Mouse (Mus musculus) CH12.LX (cell line): ENCODE measurements at regions not wholly inside any gene's neighbourhood (a gene's known extent, or its start where the extent isn't known, plus 50 kb on each side); places are given as distances from the start of the nearest gene placed in this dataset.

Experiments used
- DNase-seq: peaks from one replicate; pipeline ENCODE4 v3.0.0-alpha.2; 2013; ENCODE audit errors: extremely low read depth
- H3K27ac ChIP-seq: 2 replicates; pipeline ENCODE4 v1.5.1; 2012; ENCODE audit warnings: low read depth, mild to moderate bottlenecking, control low read depth, moderate library complexity; ENCODE audit not compliant: insufficient read depth
- H3K27me3 ChIP-seq: replicated peaks from 2 replicates; pipeline ENCODE3; 2012; ENCODE audit warnings: inconsistent platforms
- H3K36me3 ChIP-seq, 2 experiments: replicated peaks in 1 of 2; 2 replicates each; pipeline versions ENCODE3 to v1.6.1; 2012; ENCODE audit warnings: inconsistent platforms in 1 of 2, low read length in 1 of 2, mild to moderate bottlenecking in 1 of 2, mixed read lengths in 1 of 2, moderate library complexity in 1 of 2; ENCODE audit not compliant: control insufficient read depth in 1 of 2, insufficient read depth in 1 of 2
- H3K4me1 ChIP-seq, 2 experiments: 2 replicates each; pipeline ENCODE4 v1.6.1; 2012; ENCODE audit warnings: inconsistent platforms in 1 of 2, moderate library complexity in 1 of 2; ENCODE audit not compliant: insufficient read depth in 2 of 2, control insufficient read depth in 1 of 2
- H3K4me2 ChIP-seq: 2 replicates; pipeline ENCODE4 v1.6.1; 2012; ENCODE audit warnings: low read depth, mild to moderate bottlenecking, control low read depth; ENCODE audit not compliant: poor library complexity, insufficient read depth, severe bottlenecking
- H3K4me3 ChIP-seq, 3 experiments: fragments of 150-350 bp in 1 of 3; sonication (generic) in 1 of 3; replicated peaks in 1 of 3; 2 replicates each; pipeline versions ENCODE3 to v1.5.1; 2011 to 2012; ENCODE audit warnings: low read depth in 2 of 3, low read length in 2 of 3, mild to moderate bottlenecking in 2 of 3, moderate library complexity in 2 of 3, control low read depth in 1 of 3, improper control_type of control experiment in 1 of 3, inconsistent platforms in 1 of 3, mixed read lengths in 1 of 3; ENCODE audit not compliant: poor library complexity in 1 of 3
- H3K79me2 ChIP-seq: replicated peaks from 2 replicates; pipeline ENCODE4 v1.6.1; 2012; ENCODE audit warnings: mild to moderate bottlenecking, moderate library complexity; ENCODE audit not compliant: control insufficient read depth, poor library complexity, insufficient read depth, severe bottlenecking; ENCODE audit errors: extremely low read depth
- H3K9ac ChIP-seq: 2 replicates; pipeline ENCODE4 v1.6.1; 2012; ENCODE audit warnings: low read depth, mild to moderate bottlenecking, control low read depth, moderate library complexity; ENCODE audit not compliant: insufficient read depth
- H3K9me3 ChIP-seq: replicated peaks from 2 replicates; pipeline ENCODE3; 2012; ENCODE audit warnings: low read length, inconsistent platforms, mixed read lengths
- BHLHE40 ChIP-seq: IDR thresholded peaks from 2 replicates; pipeline ENCODE4 v1.6.1; 2011; ENCODE audit warnings: mild to moderate bottlenecking, low read depth, low read length, improper control_type of control experiment
- CHD1 ChIP-seq: IDR thresholded peaks from 2 replicates; pipeline ENCODE4 v1.6.1; 2012; ENCODE audit warnings: low read depth, low read length, improper control_type of control experiment, inconsistent platforms
- CHD2 ChIP-seq: IDR thresholded peaks from 2 replicates; pipeline ENCODE4 v1.6.1; 2011; ENCODE audit warnings: low read length, improper control_type of control experiment
- ELF1 ChIP-seq: IDR thresholded peaks from 2 replicates; pipeline ENCODE4 v1.6.1; 2014; ENCODE audit warnings: low read depth, mild to moderate bottlenecking, inconsistent platforms, low read length, improper control_type of control experiment
- EP300 ChIP-seq: IDR thresholded peaks from 2 replicates; pipeline ENCODE4 v1.6.1; 2011; ENCODE audit warnings: low read length, improper control_type of control experiment
- ETS1 ChIP-seq: conservative IDR thresholded peaks from 2 replicates; pipeline ENCODE4 v1.6.1; 2012; ENCODE audit warnings: low read depth, mild to moderate bottlenecking, inconsistent platforms, low read length, improper control_type of control experiment, moderate library complexity
- GABPA ChIP-seq: IDR thresholded peaks from 2 replicates; pipeline ENCODE4 v1.6.1; 2012; ENCODE audit warnings: low read depth, low read length, improper control_type of control experiment, inconsistent platforms; ENCODE audit not compliant: insufficient replicate concordance
- IRF4 ChIP-seq: IDR thresholded peaks from 2 replicates; pipeline ENCODE4 v1.6.1; 2014; ENCODE audit warnings: low read depth, mild to moderate bottlenecking, inconsistent platforms, low read length, improper control_type of control experiment
- JUN ChIP-seq: IDR thresholded peaks from 2 replicates; pipeline ENCODE4 v1.6.1; 2011; ENCODE audit warnings: low read depth, mild to moderate bottlenecking, low read length, improper control_type of control experiment, moderate library complexity; ENCODE audit not compliant: insufficient read depth
- JUND ChIP-seq: conservative IDR thresholded peaks from 2 replicates; pipeline ENCODE4 v1.6.1; 2011; ENCODE audit warnings: low read depth, low read length, improper control_type of control experiment
- KAT2A ChIP-seq: IDR thresholded peaks from 2 replicates; pipeline ENCODE4 v1.6.1; 2012; ENCODE audit warnings: low read length, improper control_type of control experiment, inconsistent platforms; ENCODE audit not compliant: insufficient replicate concordance
- MAFK ChIP-seq: IDR thresholded peaks from 2 replicates; pipeline ENCODE4 v1.6.1; 2011; ENCODE audit warnings: low read length, improper control_type of control experiment; ENCODE audit not compliant: insufficient replicate concordance
- MAX ChIP-seq: IDR thresholded peaks from 2 replicates; pipeline ENCODE4 v1.6.1; 2011; ENCODE audit warnings: low read length, improper control_type of control experiment
- MAZ ChIP-seq: IDR thresholded peaks from 2 replicates; pipeline ENCODE4 v1.6.1; 2012; ENCODE audit warnings: low read depth, mild to moderate bottlenecking, inconsistent platforms, low read length, improper control_type of control experiment, moderate library complexity
- MEF2A ChIP-seq: IDR thresholded peaks from 2 replicates; pipeline ENCODE4 v1.6.1; 2014; ENCODE audit warnings: low read depth, mild to moderate bottlenecking, inconsistent platforms, low read length, improper control_type of control experiment, borderline replicate concordance
- MXI1 ChIP-seq: IDR thresholded peaks from 2 replicates; pipeline ENCODE4 v1.6.1; 2011; ENCODE audit warnings: mild to moderate bottlenecking, low read depth, low read length, improper control_type of control experiment
- MYC ChIP-seq: IDR thresholded peaks from 2 replicates; pipeline ENCODE4 v1.6.1; 2011; ENCODE audit warnings: low read depth, mild to moderate bottlenecking, improper control_type of control experiment, low read length
- NELFE ChIP-seq: IDR thresholded peaks from 2 replicates; pipeline ENCODE4 v1.6.1; 2011; ENCODE audit warnings: low read depth, low read length, improper control_type of control experiment
- POLR2A ChIP-seq: IDR thresholded peaks from 2 replicates; pipeline ENCODE4 v1.6.1; 2011; ENCODE audit warnings: low read depth, mild to moderate bottlenecking, improper control_type of control experiment, low read length
- POLR2AphosphoS2 ChIP-seq: IDR thresholded peaks from 2 replicates; pipeline ENCODE4 v1.6.1; 2011; ENCODE audit warnings: low read depth, low read length, improper control_type of control experiment
- SIN3A ChIP-seq: IDR thresholded peaks from 2 replicates; pipeline ENCODE4 v1.6.1; 2012; ENCODE audit warnings: low read length, improper control_type of control experiment, inconsistent platforms
- SMC3 ChIP-seq: IDR thresholded peaks from 2 replicates; pipeline ENCODE4 v1.6.1; 2011; ENCODE audit warnings: low read depth, low read length, improper control_type of control experiment
- TBP ChIP-seq: conservative IDR thresholded peaks from 2 replicates; pipeline ENCODE4 v1.6.1; 2011; ENCODE audit warnings: low read depth, low read length, improper control_type of control experiment
- TCF12 ChIP-seq: IDR thresholded peaks from 2 replicates; pipeline ENCODE4 v1.6.1; 2014; ENCODE audit warnings: low read depth, mild to moderate bottlenecking, inconsistent platforms, low read length, improper control_type of control experiment
- UBTF ChIP-seq: IDR thresholded peaks from 2 replicates; pipeline ENCODE4 v1.6.1; 2012; ENCODE audit warnings: low read depth, mild to moderate bottlenecking, inconsistent platforms, low read length, improper control_type of control experiment, moderate library complexity
- USF1 ChIP-seq: IDR thresholded peaks from 2 replicates; pipeline ENCODE4 v1.6.1; 2014; ENCODE audit warnings: low read depth, mild to moderate bottlenecking, inconsistent platforms, low read length, improper control_type of control experiment
- USF2 ChIP-seq: conservative IDR thresholded peaks from 2 replicates; pipeline ENCODE4 v1.6.1; 2011; ENCODE audit warnings: low read depth, low read length, improper control_type of control experiment
- ZKSCAN1 ChIP-seq: IDR thresholded peaks from 2 replicates; pipeline ENCODE4 v1.6.1; 2012; ENCODE audit warnings: low read depth, inconsistent platforms, low read length, improper control_type of control experiment, borderline replicate concordance
- ZMIZ1 ChIP-seq: IDR thresholded peaks from 2 replicates; pipeline ENCODE4 v1.6.1; 2012; ENCODE audit warnings: low read depth, mild to moderate bottlenecking, inconsistent platforms, low read length, improper control_type of control experiment
- ZNF384 ChIP-seq: IDR thresholded peaks from 2 replicates; pipeline ENCODE4 v1.6.1; 2012; ENCODE audit warnings: low read depth, low read length, improper control_type of control experiment, inconsistent platforms
- dilution Hi-C: fragments of 300-500 bp; cut with MboI; formaldehyde crosslinking; loops from 2 replicates; pipeline ENCODE4 v1.14.3; 2020; ENCODE audit warnings: low sequenced_read_pairs; ENCODE audit not compliant: extremely low pct_unique_long_range_greater_than_20kb, extremely low pct_ligation_motif_present
- in situ Hi-C: fragments of 300-500 bp; cut with MboI; formaldehyde crosslinking; loops from 3 replicates; pipeline ENCODE4 v1.14.3; 2019; ENCODE audit warnings: low sequenced_read_pairs, low pct_ligation_motif_present, low pct_unique_long_range_greater_than_20kb, mixed read lengths

- TF ChIP-seq ELF1 (peak; percentile 82), IRF4 (peak; percentile 15; the same call in 1 of the 2 replicates), UBTF (no peak; the same call in 1 of the 2 replicates), ZKSCAN1 (no peak), POLR2AphosphoS2 (0 out of 2 replicates have a peak, but pooled peaks have one; percentile 16)
Observed at GRCm38 (mm10) chr17:83277117-83277947, 62.2 kb downstream of the Pkdcc start (continued).

GRCm38 (mm10) chr17:83277948-83278924 is 63.1 kb downstream of the Pkdcc start:
- peaks cover 4% of the 10 kb centered on the region for H3K9me3 ChIP-seq
- H3K9ac ChIP-seq = peak overlapping the region; percentile 97
- H3K79me2 ChIP-seq = no peaks in the 10 kb centered on the region
- no peaks in the 10 kb centered on the region for H3K27me3 ChIP-seq
- dilution Hi-C loops (no loop called here), in situ Hi-C loops (loop anchor here (5.0 to 10.0 kb wide), 7 partner anchors 59 to 587 kb away; partner anchors contain the start of gene Kcng3)
- peak; percentile 66 for DNase-seq
- TF ChIP-seq CHD2 (0 out of 2 replicates have a peak, but pooled peaks have one; percentile 15), USF1 (no peak), TCF12 (peak; percentile 36; the same call in 1 of the 2 replicates), ZNF384 (no peak), MEF2A (peak; percentile 76; the same call in 1 of the 2 replicates), MXI1 (peak; percentile 46), POLR2A (peak; percentile 46), MYC (no peak; the same call in 1 of the 2 replicates), MAFK (no peak), ZMIZ1 (0 out of 2 replicates have a peak, but pooled peaks have one; percentile 18), ETS1 (peak; percentile 4; the same call in 1 of the 2 replicates), ELF1 (peak; percentile 58), KAT2A (0 out of 2 replicates have a peak, but pooled peaks have one; percentile 27), BHLHE40 (no peak; the same call in 1 of the 2 replicates), MAZ (0 out of 2 replicates have a peak, but pooled peaks have one; percentile 9), TBP (0 out of 2 replicates have a peak, but pooled peaks have one; percentile 31), EP300 (peak; percentile 36; the same call in 1 of the 2 replicates), JUND (0 out of 2 replicates have a peak, but pooled peaks have one; percentile 30), JUN (no peak), SMC3 (no peak), NELFE (no peak; the same call in 1 of the 2 replicates), MAX (peak; percentile 25), USF2 (no peak), SIN3A (peak; percentile 71), CHD1 (peak; percentile 52; the same call in 1 of the 2 replicates), GABPA (no peak)
- H3K4me3 ChIP-seq = peak overlapping the region; percentile 68 to 89 (median 70)
- peaks cover 0 to 10% of the 10 kb centered on the region in 2 experiments for H3K36me3 ChIP-seq
- H3K4me1 ChIP-seq = peaks cover 18 to 44% of the 10 kb centered on the region in 2 experiments
- peak overlapping the region; percentile 85 for H3K4me2 ChIP-seq
- H3K27ac ChIP-seq = peak overlapping the region; percentile 98
